Mouse (Mus musculus) liver, embryonic 14.5 days (tissue): Measurements from ENCODE around the gene Tnip1.

Source experiments
- CTCF ChIP-seq: IDR thresholded peaks from 2 replicates; pipeline ENCODE4 v1.5.1; 2016; ENCODE audit warnings: antibody characterized with exemption, low read depth, control low read depth
- EP300 ChIP-seq: IDR thresholded peaks from 2 replicates; pipeline ENCODE4 v1.6.1; 2016; ENCODE audit warnings: antibody characterized with exemption, low read depth

DNA sequence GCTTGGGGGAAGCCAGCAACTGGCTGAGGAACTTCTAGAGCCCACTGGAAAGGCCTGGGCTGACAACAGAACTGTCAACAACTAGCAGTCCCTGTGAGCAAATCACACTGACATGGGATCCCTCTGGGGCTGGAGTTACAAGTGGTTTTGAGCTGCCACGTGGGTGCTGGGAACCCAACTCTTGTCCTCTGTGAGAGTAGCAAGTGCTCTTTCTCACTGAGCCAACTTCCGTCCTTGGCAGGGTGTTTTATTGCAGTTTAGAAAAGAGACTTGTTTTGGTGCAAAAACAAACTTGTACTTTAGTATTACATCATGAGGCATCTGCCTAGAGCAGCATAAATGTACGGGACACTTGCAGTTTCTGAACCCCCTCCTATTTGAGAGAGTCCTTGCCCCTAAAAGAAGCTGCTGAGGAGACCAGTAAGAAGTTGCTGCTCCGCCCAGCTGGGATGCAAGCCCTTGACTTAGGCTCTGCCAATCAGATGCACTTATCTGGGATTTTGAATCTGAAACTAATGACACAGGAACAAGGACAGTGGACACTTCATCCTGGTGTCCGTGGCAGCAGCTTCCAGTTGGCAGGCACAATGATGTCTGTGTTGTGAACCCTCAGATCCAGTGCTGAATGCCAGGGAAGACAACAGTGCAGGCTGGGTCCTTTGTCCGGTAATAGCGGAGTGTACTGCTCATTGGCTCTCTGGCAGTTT, 90.7 kb downstream of the Tnip1 start:
- TF ChIP-seq CTCF (no peak), EP300 (no peak)
